Mouse (Mus musculus): ENCODE measurements around the gene Slc10a1. TPM values are rescaled to one million over a fixed set of nuclear protein-coding genes. Genes with fewer than 3 reads are reported as not detected.

The Slc10a1 gene
- polyA plus RNA-seq, 1 experiment from 2014 or later: 0.83 TPM

DNA sequence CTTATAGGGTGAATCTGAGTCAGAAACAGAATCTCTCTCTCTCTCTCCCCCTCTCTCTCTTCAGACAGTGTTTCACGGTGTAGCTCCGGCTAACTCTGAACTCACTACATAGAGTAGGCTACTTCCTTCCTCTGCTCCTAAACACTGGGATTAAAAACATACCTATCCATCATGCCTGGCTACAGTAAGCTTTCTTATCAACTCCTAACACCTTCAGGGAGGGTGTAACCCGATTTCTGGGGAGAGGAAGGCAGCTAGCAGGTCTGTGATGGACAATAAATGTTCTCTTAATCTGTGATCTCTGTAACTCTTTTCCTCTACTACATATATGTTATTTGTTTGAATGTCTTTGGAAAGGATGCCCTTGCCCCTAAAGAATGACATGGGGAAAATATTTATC, 25.1 kb downstream of the Slc10a1 start:
- WGBS: 86% methylated on average over 3 of the region's 3 CpGs
- no peaks in the 10 kb centered on the region for H3K9me3 ChIP-seq
- no peaks in the 10 kb centered on the region for H3K27me3 ChIP-seq
- no peak overlapping the region for H3K9ac ChIP-seq (replicated peaks)
- H3K4me2 ChIP-seq (replicated peaks): no peak overlapping the region
- no peak for ATAC-seq (ENCODE audit: low FRiP score, low read depth)
- no peak overlapping the region for H3K27ac ChIP-seq (replicated peaks)
- H3K36me3 ChIP-seq: peaks cover 16% of the 10 kb centered on the region
- no peak overlapping the region for H3K4me3 ChIP-seq
- peaks cover 10% of the 10 kb centered on the region for H3K4me1 ChIP-seq

DNA sequence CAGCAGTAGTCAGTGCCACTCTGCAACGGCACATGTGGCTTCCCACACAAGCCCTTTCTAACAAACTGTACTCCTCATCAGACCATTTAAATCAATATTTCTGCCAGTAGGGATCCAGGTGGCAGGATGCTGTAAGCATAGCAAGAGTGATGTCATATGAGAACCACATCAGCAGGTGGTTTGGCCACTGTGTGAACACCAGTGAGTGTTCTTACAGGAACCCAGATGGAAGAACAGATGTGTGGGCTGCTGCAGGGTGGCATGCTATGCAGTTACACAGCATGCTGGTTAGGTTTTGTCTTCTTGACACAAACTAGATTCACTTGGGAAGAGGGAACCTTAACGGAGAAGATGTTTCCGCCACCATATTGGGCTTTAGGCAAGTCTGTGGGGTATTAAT, 26.6 kb downstream of the Slc10a1 start:
- no peak overlapping the region for H3K4me3 ChIP-seq
- no peak overlapping the region for H3K4me2 ChIP-seq (replicated peaks)
- peaks cover 3% of the 10 kb centered on the region; the same call in 1 of the 2 replicates for H3K36me3 ChIP-seq
- no peak for ATAC-seq (ENCODE audit: low FRiP score, low read depth)
- no peaks in the 10 kb centered on the region for H3K27me3 ChIP-seq
- H3K27ac ChIP-seq (replicated peaks): no peak overlapping the region
- H3K9ac ChIP-seq (replicated peaks): no peak overlapping the region
- H3K9me3 ChIP-seq: no peaks in the 10 kb centered on the region
- peaks cover 6% of the 10 kb centered on the region for H3K4me1 ChIP-seq
- WGBS: 95% methylated on average over 3 of the region's 3 CpGs

DNA sequence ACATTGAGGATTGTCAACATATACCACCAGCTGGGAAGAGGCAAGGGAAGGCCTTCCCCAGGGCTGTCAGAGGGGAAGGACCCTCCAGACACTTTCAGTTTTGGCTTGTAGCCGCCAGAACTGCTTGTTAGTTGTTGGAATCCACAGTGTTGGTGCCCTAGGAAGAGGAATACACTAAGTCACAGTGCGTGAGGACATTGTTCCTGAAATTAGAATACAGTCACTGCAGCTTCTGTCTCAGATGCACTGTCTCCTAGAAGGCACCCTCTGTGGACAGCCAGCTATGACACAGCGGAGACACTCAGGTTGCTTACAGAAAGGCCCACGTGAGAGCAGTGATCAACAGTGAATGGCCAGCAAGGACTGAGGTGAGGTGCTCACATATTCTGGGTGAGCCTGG, 29.3 kb downstream of the Slc10a1 start:
- no peak overlapping the region for H3K9ac ChIP-seq (replicated peaks)
- no peaks in the 10 kb centered on the region for H3K27me3 ChIP-seq
- 79% methylated on average over 4 of the region's 4 CpGs for WGBS
- no peak overlapping the region for H3K4me3 ChIP-seq
- no peaks in the 10 kb centered on the region for H3K36me3 ChIP-seq
- H3K4me1 ChIP-seq: no peaks in the 10 kb centered on the region
- no peak for ATAC-seq (ENCODE audit: low FRiP score, low read depth)
- no peak overlapping the region for H3K4me2 ChIP-seq (replicated peaks)
- no peak overlapping the region for H3K27ac ChIP-seq (replicated peaks)
- no peaks in the 10 kb centered on the region for H3K9me3 ChIP-seq

DNA sequence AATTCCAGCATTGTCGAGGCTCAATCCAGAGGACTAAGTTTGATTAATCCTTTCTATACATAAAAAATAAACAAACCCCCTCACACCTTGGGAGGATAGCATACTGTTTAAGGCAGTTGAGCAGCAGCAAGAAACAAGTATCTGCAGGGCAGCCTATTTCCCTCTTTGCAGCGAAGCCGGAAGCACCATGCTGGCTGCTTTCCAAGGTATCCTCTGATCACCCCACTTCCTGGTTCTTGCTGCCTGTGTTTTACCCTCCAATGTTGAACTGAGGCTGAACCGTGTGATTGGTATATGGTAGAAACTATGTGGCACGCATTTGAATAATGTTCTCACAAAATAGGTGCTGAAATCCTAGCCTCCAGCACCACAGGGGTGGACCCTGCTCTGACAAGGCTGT, 29.9 kb downstream of the Slc10a1 start:
- no peak for ATAC-seq (ENCODE audit: low FRiP score, low read depth)
- H3K9me3 ChIP-seq: no peaks in the 10 kb centered on the region
- no peaks in the 10 kb centered on the region for H3K27me3 ChIP-seq
- no peak overlapping the region for H3K4me2 ChIP-seq (replicated peaks)
- H3K9ac ChIP-seq (replicated peaks): no peak overlapping the region
- no peaks in the 10 kb centered on the region for H3K4me1 ChIP-seq
- WGBS: 78% methylated on average over 5 of the region's 5 CpGs
- no peak overlapping the region for H3K4me3 ChIP-seq
- no peaks in the 10 kb centered on the region for H3K36me3 ChIP-seq
- H3K27ac ChIP-seq (replicated peaks): no peak overlapping the region

DNA sequence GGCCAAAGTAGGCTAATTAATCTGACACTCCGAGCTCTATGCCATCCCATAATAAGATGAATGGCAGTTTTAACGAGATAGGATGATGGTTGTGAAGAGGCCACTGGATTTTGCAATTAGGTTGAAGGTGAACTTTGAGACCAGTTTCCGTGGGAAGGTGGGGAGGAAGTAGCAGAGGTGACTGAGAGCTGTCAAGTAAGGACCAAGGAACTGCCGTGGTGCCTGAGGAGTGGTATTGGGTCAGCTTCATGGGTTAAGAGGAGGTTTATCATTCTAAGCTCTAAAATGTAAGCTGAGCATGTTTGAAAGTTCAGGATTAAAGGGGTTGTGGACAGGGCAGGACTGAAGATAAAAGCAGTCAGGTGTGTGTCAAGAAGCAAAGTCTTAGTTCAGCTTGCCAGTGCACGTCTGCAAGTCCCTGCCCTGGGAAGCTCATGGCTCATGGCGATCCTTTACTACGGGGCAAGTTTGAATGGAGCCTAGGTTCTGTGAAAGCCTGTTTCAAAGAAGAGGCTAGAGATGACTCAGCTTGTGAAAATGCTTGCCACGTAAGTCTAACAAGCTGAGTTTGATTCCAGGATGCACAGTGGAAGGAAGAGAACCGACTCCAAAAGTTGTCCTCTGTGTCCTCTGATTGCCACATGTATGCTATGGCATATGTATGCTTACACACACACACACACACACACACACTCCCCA, 31.0 kb downstream of the Slc10a1 start:
- Histone ChIP-seq H3K9ac (replicated peaks) (no peak overlapping the region), H3K27ac (replicated peaks) (no peak overlapping the region), H3K4me1 (no peaks in the 10 kb centered on the region), H3K4me2 (replicated peaks) (no peak overlapping the region), H3K9me3 (no peaks in the 10 kb centered on the region), H3K36me3 (no peaks in the 10 kb centered on the region), H3K4me3 (no peak overlapping the region), H3K27me3 (no peaks in the 10 kb centered on the region)
- 86% methylated on average over 9 of the region's 9 CpGs for WGBS
- ATAC-seq (ENCODE audit: low FRiP score, low read depth): no peak

DNA sequence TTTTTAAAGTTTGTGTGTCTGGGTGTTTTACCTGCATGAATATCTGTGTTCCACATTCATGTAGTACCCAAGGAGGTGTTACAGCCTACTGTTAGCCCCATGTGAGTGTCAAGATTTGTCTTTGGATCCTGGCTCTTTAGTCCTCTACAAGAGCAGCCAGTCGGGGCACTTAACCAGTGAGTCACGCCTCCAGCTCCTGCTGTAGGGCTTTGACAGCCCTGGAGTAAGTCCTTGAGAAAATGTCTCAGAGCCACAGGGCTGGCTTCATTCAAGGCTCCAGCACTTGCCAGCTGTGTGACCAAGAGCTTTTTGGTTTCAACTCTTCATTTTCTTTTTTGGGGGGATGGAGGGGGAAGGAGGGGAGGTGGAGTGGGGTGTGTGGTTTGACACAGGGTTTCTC, 31.8 kb downstream of the Slc10a1 start:
- 78% methylated on average over 2 of the region's 2 CpGs for WGBS
- ATAC-seq (ENCODE audit: low FRiP score, low read depth): no peak

DNA sequence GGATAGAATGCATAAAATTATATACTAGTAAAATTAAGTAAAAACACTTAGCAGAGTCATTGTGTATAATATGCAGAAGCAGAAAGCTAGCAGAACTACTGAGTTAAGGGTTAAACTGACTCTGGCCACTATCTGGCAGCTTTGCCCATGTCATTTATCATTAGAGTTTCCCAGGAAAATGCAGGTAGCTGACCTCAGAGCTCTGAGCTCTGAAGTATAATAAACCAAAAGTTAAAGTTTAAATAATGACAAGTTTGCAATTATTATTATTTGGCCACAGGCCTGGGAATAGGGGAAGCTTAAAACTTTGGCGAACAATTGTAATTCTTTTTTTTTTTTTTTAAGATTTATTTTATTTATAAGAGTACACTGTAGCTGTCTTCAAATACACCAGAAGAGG, 35.6 kb downstream of the Slc10a1 start:
- 100% methylated on average over 1 of the region's 1 CpGs for WGBS
- no peak overlapping the region for H3K27ac ChIP-seq (replicated peaks)
- no peak overlapping the region for H3K9ac ChIP-seq (replicated peaks)
- H3K4me2 ChIP-seq (replicated peaks): no peak overlapping the region
- H3K4me1 ChIP-seq: no peaks in the 10 kb centered on the region
- H3K9me3 ChIP-seq: no peaks in the 10 kb centered on the region
- ATAC-seq (ENCODE audit: low FRiP score, low read depth): no peak
- no peak overlapping the region for H3K4me3 ChIP-seq
- H3K27me3 ChIP-seq: no peaks in the 10 kb centered on the region
- no peaks in the 10 kb centered on the region for H3K36me3 ChIP-seq

More for the DNA sequence above, 31.8 kb downstream of the Slc10a1 start:
- Histone ChIP-seq H3K27me3 (no peaks in the 10 kb centered on the region), H3K36me3 (no peaks in the 10 kb centered on the region), H3K9ac (replicated peaks) (no peak overlapping the region), H3K4me1 (no peaks in the 10 kb centered on the region), H3K27ac (replicated peaks) (no peak overlapping the region), H3K4me2 (replicated peaks) (no peak overlapping the region), H3K9me3 (no peaks in the 10 kb centered on the region), H3K4me3 (no peak overlapping the region)

DNA sequence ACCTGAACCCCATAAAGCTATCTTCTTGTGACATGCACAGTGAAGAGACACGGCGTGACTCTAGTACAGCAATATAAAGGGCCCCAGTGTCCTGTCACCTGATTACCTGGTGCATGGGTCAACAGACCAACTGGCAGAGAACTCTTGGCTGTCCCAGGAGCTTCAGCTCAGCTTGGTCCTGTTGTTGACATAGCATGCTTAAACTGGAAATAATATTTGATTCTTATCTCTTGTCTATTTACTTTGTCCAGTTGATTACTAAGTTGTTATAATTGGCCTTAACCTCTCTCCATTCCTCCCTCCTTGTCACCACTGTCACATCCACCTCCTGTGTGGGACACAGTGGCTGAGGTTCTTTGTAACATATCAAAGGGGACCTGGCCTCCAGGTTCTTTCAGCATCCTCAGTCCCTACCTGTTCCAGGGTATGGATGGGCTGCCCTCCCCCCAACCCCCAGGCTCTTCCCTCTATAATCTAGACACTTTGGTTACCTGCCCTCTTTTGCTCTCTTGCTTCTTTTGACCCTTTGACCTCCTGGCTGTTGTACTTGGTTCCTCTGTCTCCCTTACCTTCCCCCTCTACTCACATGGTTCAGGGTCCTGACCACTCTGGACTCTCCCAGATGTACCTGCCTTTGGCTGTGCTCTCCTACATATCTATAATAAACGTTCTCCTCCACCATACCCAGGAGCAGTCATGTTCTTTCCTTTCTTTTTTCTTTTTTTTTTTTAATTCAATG, 36.9 kb downstream of the Slc10a1 start:
- Histone ChIP-seq H3K9ac (replicated peaks) (no peak overlapping the region), H3K4me3 (no peak overlapping the region), H3K4me2 (replicated peaks) (no peak overlapping the region), H3K27ac (replicated peaks) (no peak overlapping the region), H3K27me3 (no peaks in the 10 kb centered on the region), H3K36me3 (no peaks in the 10 kb centered on the region), H3K4me1 (no peaks in the 10 kb centered on the region), H3K9me3 (no peaks in the 10 kb centered on the region)
- WGBS: 87% methylated on average over 3 of the region's 3 CpGs
- ATAC-seq (ENCODE audit: low FRiP score, low read depth): no peak

DNA sequence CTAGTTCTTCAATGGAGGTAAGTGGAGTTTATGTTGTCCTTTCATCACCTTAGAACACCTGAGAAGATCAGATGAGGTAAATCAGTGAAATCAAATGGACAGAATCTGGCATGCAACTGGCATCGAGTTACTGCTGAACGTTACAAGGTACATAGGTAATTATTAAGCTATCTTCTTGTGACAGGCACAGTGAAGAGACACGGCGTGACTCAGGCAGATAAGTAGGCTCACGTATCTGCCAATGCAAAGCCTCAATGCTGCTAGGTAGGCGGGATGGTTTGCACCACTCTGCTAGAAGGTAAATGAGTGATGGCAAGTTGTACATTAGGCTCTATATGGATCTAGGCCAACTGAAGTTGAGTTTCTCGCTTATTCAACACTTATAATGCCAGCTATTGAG, 38.4 kb downstream of the Slc10a1 start:
- 87% methylated on average over 7 of the region's 7 CpGs for WGBS
- H3K27ac ChIP-seq (replicated peaks): no peak overlapping the region
- no peaks in the 10 kb centered on the region for H3K27me3 ChIP-seq
- H3K36me3 ChIP-seq: no peaks in the 10 kb centered on the region
- no peak overlapping the region for H3K9ac ChIP-seq (replicated peaks)
- ATAC-seq (ENCODE audit: low FRiP score, low read depth): no peak
- H3K4me3 ChIP-seq: no peak overlapping the region
- H3K9me3 ChIP-seq: no peaks in the 10 kb centered on the region
- no peaks in the 10 kb centered on the region for H3K4me1 ChIP-seq
- H3K4me2 ChIP-seq (replicated peaks): no peak overlapping the region

DNA sequence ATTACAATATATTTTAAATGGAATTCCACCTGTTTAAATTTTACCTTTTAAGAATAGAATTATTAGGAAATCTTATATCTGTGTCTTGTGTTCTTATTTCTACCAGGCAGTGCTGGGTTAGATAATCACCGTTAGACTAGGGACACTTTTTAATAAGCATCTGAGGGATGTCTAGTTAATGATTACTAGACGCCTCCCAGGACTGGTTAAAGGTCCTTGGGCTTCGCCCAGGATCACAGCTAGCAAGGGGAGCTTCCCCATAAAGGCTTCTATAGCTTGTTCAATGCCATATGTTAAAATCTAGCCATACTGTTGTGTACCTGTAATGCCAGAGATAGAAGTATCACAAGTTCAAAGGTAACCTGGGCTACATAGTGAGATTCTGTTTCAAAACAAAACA, 39.6 kb downstream of the Slc10a1 start:
- ATAC-seq (ENCODE audit: low FRiP score, low read depth): no peak
- Histone ChIP-seq H3K4me2 (replicated peaks) (no peak overlapping the region), H3K4me1 (no peaks in the 10 kb centered on the region), H3K36me3 (no peaks in the 10 kb centered on the region), H3K4me3 (no peak overlapping the region), H3K27me3 (no peaks in the 10 kb centered on the region), H3K9ac (replicated peaks) (no peak overlapping the region), H3K9me3 (no peaks in the 10 kb centered on the region), H3K27ac (replicated peaks) (no peak overlapping the region)
- 87% methylated on average over 3 of the region's 3 CpGs for WGBS

DNA sequence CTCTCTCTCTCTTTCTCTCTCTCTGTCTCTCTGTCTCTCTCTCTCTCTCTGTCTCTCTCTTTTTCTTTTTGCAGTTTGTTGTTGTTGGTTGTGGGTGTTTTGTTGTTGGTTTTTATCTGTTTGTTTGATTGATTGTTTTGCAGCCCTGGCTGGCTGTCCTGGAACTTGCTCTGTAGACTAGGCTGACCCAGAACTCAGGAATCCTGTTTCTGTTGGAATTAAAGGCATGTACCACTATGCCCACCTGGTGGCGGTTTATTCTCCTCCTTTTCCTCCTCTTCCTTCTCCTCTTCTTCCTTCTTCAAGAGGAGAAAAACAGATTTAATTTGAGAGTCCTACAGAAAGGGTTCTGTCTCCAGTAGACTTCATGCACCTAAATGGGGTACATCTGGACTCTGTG, 41.0 kb downstream of the Slc10a1 start:
- no peaks in the 10 kb centered on the region for H3K27me3 ChIP-seq
- H3K36me3 ChIP-seq: no peaks in the 10 kb centered on the region
- no peak overlapping the region for H3K4me3 ChIP-seq
- no peak overlapping the region for H3K27ac ChIP-seq (replicated peaks)
- H3K9ac ChIP-seq (replicated peaks): no peak overlapping the region
- no peak overlapping the region for H3K4me2 ChIP-seq (replicated peaks)
- H3K9me3 ChIP-seq: no peaks in the 10 kb centered on the region
- H3K4me1 ChIP-seq: 0 out of 2 replicates have a peak, but pooled peaks cover 2% of the 10 kb centered on the region
- 63% methylated on average over 1 of the region's 1 CpGs for WGBS
- no peak for ATAC-seq (ENCODE audit: low FRiP score, low read depth)

DNA sequence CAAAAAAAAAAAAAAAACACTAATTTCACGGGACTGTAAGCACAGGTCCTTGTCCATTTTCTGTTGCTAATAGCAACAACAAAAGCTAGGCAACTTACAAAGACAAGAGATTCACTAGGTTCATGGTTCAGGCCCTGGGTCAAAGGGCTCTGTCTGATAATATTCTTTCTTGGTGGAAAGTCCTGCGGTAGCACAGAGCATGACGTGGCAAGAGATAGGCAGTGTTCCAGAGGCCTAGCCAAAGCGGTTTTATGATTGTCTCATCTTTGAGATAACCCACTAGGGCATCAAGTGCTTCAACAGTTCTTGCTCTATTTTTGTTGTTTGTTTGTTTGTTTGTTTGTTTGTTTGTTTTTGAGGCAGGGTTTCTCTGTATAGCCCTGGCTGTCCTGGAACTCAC, 42.0 kb downstream of the Slc10a1 start:
- H3K9me3 ChIP-seq: no peaks in the 10 kb centered on the region
- 78% methylated on average over 4 of the region's 4 CpGs for WGBS
- H3K4me2 ChIP-seq (replicated peaks): no peak overlapping the region
- no peak overlapping the region for H3K9ac ChIP-seq (replicated peaks)
- no peaks in the 10 kb centered on the region for H3K36me3 ChIP-seq
- no peak overlapping the region for H3K4me3 ChIP-seq
- no peaks in the 10 kb centered on the region for H3K27me3 ChIP-seq
- H3K4me1 ChIP-seq: 0 out of 2 replicates have a peak, but pooled peaks cover 2% of the 10 kb centered on the region
- no peak overlapping the region for H3K27ac ChIP-seq (replicated peaks)
- ATAC-seq (ENCODE audit: low FRiP score, low read depth): no peak

All from midbrain, embryonic 12.5 days (tissue).